Mouse (Mus musculus): Measurements from ENCODE around the gene Kif26b. TPM values are rescaled to one million over a fixed set of nuclear protein-coding genes. Genes with fewer than 3 reads are reported as not detected.

Kif26b gene
- total RNA-seq, 2 experiments from 2014 or later, result 28.6 to 29.9 TPM

GRCm38 (mm10) chr1:178712189-178712873, 183.4 kb downstream of the Kif26b start:
- DNase-seq (ENCODE audit: low spot score in 2 of 2), result no peak

GRCm38 (mm10) chr1:178714209-178714608, 185.3 kb downstream of the Kif26b start:
- DNase-seq (ENCODE audit: low spot score in 2 of 2), result no peak

- no peak for DNase-seq (ENCODE audit: low spot score in 2 of 2)
Observed at GRCm38 (mm10) chr1:178716411-178716810, 187.5 kb downstream of the Kif26b start.

GRCm38 (mm10) chr1:178720821-178721220, 191.9 kb downstream of the Kif26b start:
- DNase-seq (ENCODE audit: low spot score in 2 of 2), result no peak

GRCm38 (mm10) chr1:178722793-178723192, 193.9 kb downstream of the Kif26b start:
- DNase-seq (ENCODE audit: low spot score in 2 of 2), result no peak

GRCm38 (mm10) chr1:178725536-178725935, 196.6 kb downstream of the Kif26b start:
- no peak for DNase-seq (ENCODE audit: low spot score in 2 of 2)

- DNase-seq (ENCODE audit: low spot score in 2 of 2), result no peak
Observed at GRCm38 (mm10) chr1:178728256-178728655, 199.3 kb downstream of the Kif26b start.

GRCm38 (mm10) chr1:178730271-178730670, 201.3 kb downstream of the Kif26b start:
- no peak for DNase-seq (ENCODE audit: low spot score in 2 of 2)

- DNase-seq (ENCODE audit: low spot score in 2 of 2), result no peak
Observed at GRCm38 (mm10) chr1:178733035-178733434, 204.1 kb downstream of the Kif26b start.

GRCm38 (mm10) chr1:178734576-178734975, 205.7 kb downstream of the Kif26b start:
- DNase-seq (ENCODE audit: low spot score in 2 of 2), result no peak

GRCm38 (mm10) chr1:178736931-178737330, 208.0 kb downstream of the Kif26b start:
- no peak for DNase-seq (ENCODE audit: low spot score in 2 of 2)

- DNase-seq (ENCODE audit: low spot score in 2 of 2), result no peak
Observed at GRCm38 (mm10) chr1:178743820-178744219, 214.9 kb downstream of the Kif26b start.

GRCm38 (mm10) chr1:178744526-178744925, 215.6 kb downstream of the Kif26b start:
- DNase-seq (ENCODE audit: low spot score in 2 of 2), result no peak

GRCm38 (mm10) chr1:178744961-178745360, 216.0 kb downstream of the Kif26b start:
- DNase-seq (ENCODE audit: low spot score in 2 of 2), result no peak

- DNase-seq (ENCODE audit: low spot score in 2 of 2), result no peak
Observed at GRCm38 (mm10) chr1:178745471-178745870, 216.5 kb downstream of the Kif26b start.

- DNase-seq (ENCODE audit: low spot score in 2 of 2), result no peak
Observed at GRCm38 (mm10) chr1:178747279-178748221, 218.6 kb downstream of the Kif26b start.

GRCm38 (mm10) chr1:178748222-178748600, 219.3 kb downstream of the Kif26b start:
- no peak for DNase-seq (ENCODE audit: low spot score in 2 of 2)

- no peak for DNase-seq (ENCODE audit: low spot score in 2 of 2)
Observed at GRCm38 (mm10) chr1:178748617-178749016, 219.7 kb downstream of the Kif26b start.

GRCm38 (mm10) chr1:178749786-178750185, 220.9 kb downstream of the Kif26b start:
- no peak for DNase-seq (ENCODE audit: low spot score in 2 of 2)

GRCm38 (mm10) chr1:178758441-178758840, 229.5 kb downstream of the Kif26b start:
- no peak for DNase-seq (ENCODE audit: low spot score in 2 of 2)

GRCm38 (mm10) chr1:178762125-178762741, 233.3 kb downstream of the Kif26b start:
- DNase-seq (ENCODE audit: low spot score in 2 of 2), result no peak

- no peak for DNase-seq (ENCODE audit: low spot score in 2 of 2)
Observed at GRCm38 (mm10) chr1:178764914-178765313, 236.0 kb downstream of the Kif26b start.
